Mouse (Mus musculus) cortical plate, adult 2 months (tissue): Measurements from ENCODE around the gene Nsd1.

ENCODE experiments used
- CTCF ChIP-seq: fragments of 200-500 bp; IDR thresholded peaks from 2 replicates; pipeline ENCODE4 v1.5.1; 2011; ENCODE audit warnings: mild to moderate bottlenecking, control low read depth, low read length; ENCODE audit not compliant: insufficient read depth; ENCODE audit errors: extremely low read depth
- POLR2A ChIP-seq: fragments of 200-500 bp; IDR thresholded peaks from 2 replicates; pipeline ENCODE4 v1.6.1; 2011; ENCODE audit warnings: mild to moderate bottlenecking, low read length, control low read depth; ENCODE audit not compliant: insufficient read depth; ENCODE audit errors: extremely low read depth

DNA sequence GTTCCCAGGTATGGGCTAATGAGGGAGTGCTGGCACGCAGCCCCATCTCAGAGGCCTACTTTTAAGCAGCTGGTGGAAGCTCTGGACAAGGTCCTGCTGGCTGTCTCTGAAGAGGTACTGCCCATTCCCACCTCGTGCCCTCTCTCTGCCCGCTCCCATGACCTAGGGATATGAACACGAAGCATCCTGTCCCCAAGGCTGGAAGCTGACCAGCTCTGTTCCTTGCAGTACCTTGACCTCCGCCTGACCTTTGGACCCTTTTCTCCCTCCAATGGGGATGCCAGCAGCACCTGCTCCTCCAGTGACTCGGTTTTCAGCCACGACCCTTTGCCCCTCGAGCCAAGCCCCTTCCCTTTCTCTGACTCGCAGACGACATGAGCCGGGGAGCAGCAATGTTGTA, 41.8 kb upstream of the Nsd1 start:
- TF ChIP-seq CTCF (no peak), POLR2A (no peak)
